Mouse (Mus musculus): ENCODE results near the gene Lbh. TPM values are rescaled to one million over a fixed set of nuclear protein-coding genes. Genes with fewer than 3 reads are reported as not detected.

Lbh gene
- 85.5 and 95.3 TPM in 2 replicates for polyA plus RNA-seq (2012; rRNA removed; ENCODE audit: low replicate concordance)

GRCm38 (mm10) chr17:72918053-72918452, at the start of gene Lbh:
TSS of gene Lbh (plus strand) at chr17:72918305.

Other genes starting within 250 kb of the Lbh start
- 18.0 and 33.6 TPM in 2 replicates for gene Ypel5, start 81.9 kb upstream of the Lbh start, polyA plus RNA-seq (2012; rRNA removed; ENCODE audit: low replicate concordance)
- gene Lclat1, start 189.7 kb downstream of the Lbh start, polyA plus RNA-seq (2012; rRNA removed; ENCODE audit: low replicate concordance) = 3.3 and 4.3 TPM in 2 replicates